Mouse (Mus musculus): ENCODE results near the gene Cacnb1. TPM values are rescaled to one million over a fixed set of nuclear protein-coding genes. Genes with fewer than 3 reads are reported as not detected.

The Cacnb1 gene
- total and polyA plus RNA-seq, 3 experiments: 0.36 to 0.55 TPM; not detected in 1

DNA sequence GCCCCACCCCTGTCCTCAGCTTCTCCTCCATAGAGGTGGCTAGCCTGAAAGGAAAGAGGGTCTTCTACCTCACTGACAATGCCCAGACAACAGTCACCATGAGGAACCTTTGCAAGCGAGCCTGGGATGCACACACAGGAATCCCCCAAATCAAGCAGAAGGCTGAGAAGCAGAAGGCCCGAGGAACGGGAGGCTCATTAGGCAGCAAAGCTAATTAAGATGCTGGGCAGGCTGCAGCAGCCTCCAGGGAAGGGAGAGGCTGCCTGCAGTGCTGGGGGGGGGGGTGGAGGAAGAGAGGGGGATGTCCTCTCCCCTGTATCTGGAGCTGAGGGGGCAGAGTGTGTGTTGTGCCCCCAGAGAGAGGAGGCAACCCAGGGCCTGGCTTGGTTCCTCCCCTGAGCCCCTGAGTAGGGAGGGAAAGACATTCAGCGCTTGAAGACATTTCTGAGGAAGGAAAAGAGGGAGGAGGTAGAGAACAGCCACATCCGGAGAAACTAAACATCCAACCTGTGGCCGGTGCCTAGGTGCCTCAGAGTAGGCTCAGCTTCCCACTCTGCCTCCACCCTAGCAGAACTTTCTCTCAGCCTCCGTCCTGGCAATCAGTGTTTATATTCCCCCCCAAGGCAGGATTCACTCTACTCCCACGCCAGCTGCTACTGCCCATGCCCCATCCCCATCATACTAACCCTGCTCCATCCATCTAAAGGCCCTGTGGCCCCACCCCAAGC, 2.8 kb downstream of the Cacnb1 start:
- no peak for DNase-seq (ENCODE audit: extremely low read depth)
- Histone ChIP-seq H3K79me2 (replicated peaks; ENCODE audit: control insufficient read depth, extremely low read depth, insufficient read depth, poor library complexity, severe bottlenecking) (no peaks in the 10 kb centered on the region), H3K27ac (ENCODE audit: insufficient read depth, low read depth) (no peak overlapping the region), H3K9ac (ENCODE audit: insufficient read depth, low read depth) (no peak overlapping the region), H3K36me3 (replicated peaks in 1 of 2; ENCODE audit: control insufficient read depth in 1 of 2, insufficient read depth in 1 of 2, low read length in 1 of 2) (no peaks in the 10 kb centered on the region), H3K4me2 (ENCODE audit: insufficient read depth, low read depth, poor library complexity, severe bottlenecking) (no peak overlapping the region), H3K9me3 (replicated peaks; ENCODE audit: low read length) (no peaks in the 10 kb centered on the region), H3K27me3 (replicated peaks) (peaks cover 30% of the 10 kb centered on the region), H3K4me1 (ENCODE audit: control insufficient read depth in 1 of 2, insufficient read depth in 2 of 2) (peaks cover 15 to 44% of the 10 kb centered on the region in 2 experiments), H3K4me3 (replicated peaks in 1 of 3; ENCODE audit: low read depth in 2 of 3, low read length in 2 of 3, poor library complexity in 1 of 3) (no peak overlapping the region)
- in situ Hi-C loops (cut with MboI; ENCODE audit: low pct_ligation_motif_present, low pct_unique_long_range_greater_than_20kb, low sequenced_read_pairs): no loop called here
- TF ChIP-seq CHD1 (IDR thresholded peaks at IDR 0.05; ENCODE audit: low read depth, low read length) (no peak), PAX5 (IDR thresholded peaks at IDR 0.05; ENCODE audit: low read length) (no peak), USF1 (IDR thresholded peaks at IDR 0.05; ENCODE audit: low read depth, low read length) (no peak), POLR2AphosphoS2 (IDR thresholded peaks at IDR 0.05; ENCODE audit: low read depth, low read length) (no peak), NRF1 (IDR thresholded peaks at IDR 0.05; ENCODE audit: low read depth, low read length) (no peak)
- dilution Hi-C loops (cut with MboI; ENCODE audit: extremely low pct_ligation_motif_present, extremely low pct_unique_long_range_greater_than_20kb, low sequenced_read_pairs): no loop called here

DNA sequence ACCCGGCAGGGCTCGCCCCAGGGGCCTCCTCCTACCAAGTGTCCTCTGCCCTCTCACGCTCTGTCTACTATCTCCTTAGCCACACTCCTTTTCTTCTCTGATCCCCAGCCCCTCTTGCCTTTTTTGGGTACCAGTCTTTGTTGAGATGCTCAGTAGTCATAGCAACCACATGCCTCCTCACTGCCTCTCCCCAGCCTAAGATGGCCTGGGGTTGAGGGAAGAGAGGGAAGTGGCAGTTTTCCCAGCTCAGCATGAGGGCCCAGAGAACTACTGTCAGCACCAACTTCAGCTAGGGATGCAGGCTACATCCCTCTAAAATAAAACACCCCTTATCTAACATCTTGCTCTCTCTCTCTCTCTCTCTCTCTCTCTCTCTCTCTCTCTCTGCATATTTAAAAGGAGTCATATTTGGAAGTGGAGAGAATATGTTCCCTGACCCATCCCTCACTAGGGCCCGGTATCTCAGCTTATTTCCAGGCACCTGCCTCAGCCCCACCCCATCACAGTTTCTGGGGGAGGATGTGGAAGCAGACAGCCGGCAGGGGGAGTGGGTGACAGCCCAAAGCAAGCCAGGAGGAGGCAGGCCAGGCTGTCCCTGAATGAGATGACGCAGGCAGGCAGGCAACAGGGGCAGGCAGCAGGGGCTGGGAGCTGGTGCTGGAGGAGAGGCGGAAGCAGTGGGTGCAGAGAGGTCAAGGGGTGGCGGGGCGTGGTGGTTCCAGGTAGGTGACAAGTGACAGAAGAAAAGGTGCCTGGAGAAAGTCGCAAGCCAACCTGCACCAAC, 3.8 kb downstream of the Cacnb1 start:
- Histone ChIP-seq H3K27me3 (replicated peaks) (peaks cover 30% of the 10 kb centered on the region), H3K27ac (ENCODE audit: insufficient read depth, low read depth) (no peak overlapping the region), H3K79me2 (replicated peaks; ENCODE audit: control insufficient read depth, extremely low read depth, insufficient read depth, poor library complexity, severe bottlenecking) (no peaks in the 10 kb centered on the region), H3K4me1 (ENCODE audit: control insufficient read depth in 1 of 2, insufficient read depth in 2 of 2) (peaks cover 15 to 40% of the 10 kb centered on the region in 2 experiments), H3K9me3 (replicated peaks; ENCODE audit: low read length) (no peaks in the 10 kb centered on the region), H3K4me2 (ENCODE audit: insufficient read depth, low read depth, poor library complexity, severe bottlenecking) (no peak overlapping the region), H3K4me3 (replicated peaks in 1 of 3; ENCODE audit: low read depth in 2 of 3, low read length in 2 of 3, poor library complexity in 1 of 3) (no peak overlapping the region), H3K36me3 (replicated peaks in 1 of 2; ENCODE audit: control insufficient read depth in 1 of 2, insufficient read depth in 1 of 2, low read length in 1 of 2) (no peaks in the 10 kb centered on the region), H3K9ac (ENCODE audit: insufficient read depth, low read depth) (no peak overlapping the region)
- dilution Hi-C loops (cut with MboI; ENCODE audit: extremely low pct_ligation_motif_present, extremely low pct_unique_long_range_greater_than_20kb, low sequenced_read_pairs): no loop called here
- in situ Hi-C loops (cut with MboI; ENCODE audit: low pct_ligation_motif_present, low pct_unique_long_range_greater_than_20kb, low sequenced_read_pairs): no loop called here
- TF ChIP-seq RCOR1 (conservative IDR thresholded peaks at IDR 0.05; ENCODE audit: low read depth, low read length) (no peak), RAD21 (IDR thresholded peaks at IDR 0.05; ENCODE audit: low read depth, low read length) (peak; percentile 46), SMC3 (IDR thresholded peaks at IDR 0.05; ENCODE audit: low read depth, low read length) (peak; percentile 54), CTCF (conservative IDR thresholded peaks at IDR 0.05 in 1 of 2, IDR thresholded peaks at IDR 0.05 in 1 of 2; ENCODE audit: low read depth in 2 of 2, low read length in 2 of 2) (peak in 1 of 2 experiments; percentile 74; a peak in 2 of 4 replicates), HCFC1 (IDR thresholded peaks at IDR 0.05; ENCODE audit: low read depth, low read length) (no peak)
- DNase-seq (ENCODE audit: extremely low read depth): peak; percentile 39

DNA sequence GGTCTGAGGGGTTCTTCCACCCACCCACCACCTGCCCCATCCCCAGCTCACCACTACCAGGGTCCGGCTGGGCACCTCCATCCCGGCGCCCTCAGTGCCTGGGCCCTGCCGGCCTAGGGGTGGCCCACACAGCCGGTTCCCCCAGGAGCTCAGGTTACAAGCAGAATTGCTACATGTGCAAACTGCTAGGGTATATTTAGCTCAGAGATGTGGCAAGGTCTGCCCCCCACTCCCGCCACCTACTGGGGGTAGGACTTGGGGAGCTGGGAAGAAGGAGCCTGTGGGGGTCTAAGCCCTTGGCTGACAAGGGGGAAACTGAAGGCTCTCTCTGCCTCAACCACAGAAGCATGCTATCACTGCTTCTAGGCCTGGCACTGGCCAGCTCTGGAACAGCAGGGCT, 4.6 kb downstream of the Cacnb1 start:
- no peak overlapping the region for H3K9ac ChIP-seq (ENCODE audit: insufficient read depth, low read depth)

More for the DNA sequence above, 4.6 kb downstream of the Cacnb1 start:
- TF ChIP-seq CTCF (conservative IDR thresholded peaks at IDR 0.05 in 1 of 2, IDR thresholded peaks at IDR 0.05 in 1 of 2; ENCODE audit: low read depth in 2 of 2, low read length in 2 of 2): no peak
- no peak for TF ChIP-seq JUN (IDR thresholded peaks at IDR 0.05; ENCODE audit: insufficient read depth, low read depth, low read length)
- TF ChIP-seq MXI1 (IDR thresholded peaks at IDR 0.05; ENCODE audit: low read depth, low read length): no peak
- no peak for TF ChIP-seq USF1 (IDR thresholded peaks at IDR 0.05; ENCODE audit: low read depth, low read length)
- TF ChIP-seq RCOR1 (conservative IDR thresholded peaks at IDR 0.05; ENCODE audit: low read depth, low read length): no peak
- TF ChIP-seq ELF1 (IDR thresholded peaks at IDR 0.05; ENCODE audit: low read depth, low read length): no peak
- no peak for TF ChIP-seq MEF2A (IDR thresholded peaks at IDR 0.05; ENCODE audit: borderline replicate concordance, low read depth, low read length)
- TF ChIP-seq POLR2A (IDR thresholded peaks at IDR 0.05; ENCODE audit: low read depth, low read length): no peak
- TF ChIP-seq MYC (IDR thresholded peaks at IDR 0.05; ENCODE audit: low read depth, low read length): no peak
- TF ChIP-seq UBTF (IDR thresholded peaks at IDR 0.05; ENCODE audit: low read depth, low read length): no peak
- no peak for TF ChIP-seq ZC3H11A (IDR thresholded peaks at IDR 0.05; ENCODE audit: low read depth, low read length)
- no peak for TF ChIP-seq IRF4 (IDR thresholded peaks at IDR 0.05; ENCODE audit: low read depth, low read length)
- TF ChIP-seq CHD2 (IDR thresholded peaks at IDR 0.05; ENCODE audit: low read length): no peak
- TF ChIP-seq KAT2A (IDR thresholded peaks at IDR 0.05; ENCODE audit: insufficient replicate concordance, low read length): no peak
- TF ChIP-seq SIN3A (IDR thresholded peaks at IDR 0.05; ENCODE audit: low read length): no peak
- Histone ChIP-seq H3K79me2 (replicated peaks; ENCODE audit: control insufficient read depth, extremely low read depth, insufficient read depth, poor library complexity, severe bottlenecking) (no peaks in the 10 kb centered on the region), H3K4me1 (ENCODE audit: control insufficient read depth in 1 of 2, insufficient read depth in 2 of 2) (peaks cover 15 to 36% of the 10 kb centered on the region in 2 experiments), H3K36me3 (replicated peaks in 1 of 2; ENCODE audit: control insufficient read depth in 1 of 2, insufficient read depth in 1 of 2, low read length in 1 of 2) (no peaks in the 10 kb centered on the region), H3K27me3 (replicated peaks) (peaks cover 30% of the 10 kb centered on the region), H3K4me2 (ENCODE audit: insufficient read depth, low read depth, poor library complexity, severe bottlenecking) (no peak overlapping the region), H3K9me3 (replicated peaks; ENCODE audit: low read length) (no peaks in the 10 kb centered on the region), H3K27ac (ENCODE audit: insufficient read depth, low read depth) (no peak overlapping the region), H3K4me3 (replicated peaks in 1 of 3; ENCODE audit: low read depth in 2 of 3, low read length in 2 of 3, poor library complexity in 1 of 3) (no peak overlapping the region)
- dilution Hi-C loops (cut with MboI; ENCODE audit: extremely low pct_ligation_motif_present, extremely low pct_unique_long_range_greater_than_20kb, low sequenced_read_pairs): no loop called here
- DNase-seq (ENCODE audit: extremely low read depth): no peak
- in situ Hi-C loops (cut with MboI; ENCODE audit: low pct_ligation_motif_present, low pct_unique_long_range_greater_than_20kb, low sequenced_read_pairs): no loop called here
